Mouse (Mus musculus): Measurements from ENCODE around the gene Rnase4.

DNA sequence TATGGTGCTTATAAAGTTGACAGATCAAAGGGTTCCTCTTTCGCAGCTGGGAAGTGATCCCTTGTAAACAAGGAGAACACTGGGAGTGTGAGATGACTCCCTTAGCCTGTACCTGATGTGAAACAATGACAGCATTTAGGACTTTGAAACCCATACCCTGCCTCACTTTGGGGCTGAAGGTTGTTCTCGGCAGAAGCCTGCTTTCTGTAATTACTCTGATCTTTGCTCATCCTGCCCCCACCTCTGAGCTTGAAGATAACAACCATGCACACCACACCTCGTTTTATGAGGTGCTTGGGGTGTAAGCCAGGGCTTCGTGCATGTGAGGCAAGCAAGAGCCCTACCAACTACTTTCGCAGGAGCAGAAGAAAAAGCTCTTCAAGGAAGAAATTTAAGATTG is 58.3 kb downstream of the Rnase4 start:
- TF ChIP-seq EP300 (IDR thresholded peaks at IDR 0.05; ENCODE audit: low read depth), result 0 out of 2 replicates have a peak, but pooled peaks have one; percentile 35
- TF ChIP-seq CTCF (IDR thresholded peaks at IDR 0.05; ENCODE audit: low read depth), result no peak

Measured in liver, embryonic 14.5 days (tissue).